Mouse (Mus musculus) G1E (cell line): ENCODE results near the gene Gm10382.

Experiments used
- CTCF ChIP-seq: IDR thresholded peaks from 2 replicates; pipeline ENCODE4 v1.5.1; 2012; ENCODE audit warnings: low read depth, low read length, inconsistent platforms, mixed read lengths
- GATA1 ChIP-seq: IDR thresholded peaks from 2 replicates; pipeline ENCODE4 v1.6.1; 2012; ENCODE audit warnings: borderline replicate concordance, low read length, inconsistent platforms, mixed read lengths
- GATA2 ChIP-seq: IDR thresholded peaks from 2 replicates; pipeline ENCODE4 v1.6.1; 2012; ENCODE audit warnings: low read depth, low read length, inconsistent platforms, borderline replicate concordance
- POLR2AphosphoS5 ChIP-seq: IDR thresholded peaks from 2 replicates; pipeline ENCODE4 v1.6.1; 2012; ENCODE audit warnings: low read depth, low read length, inconsistent platforms; ENCODE audit not compliant: insufficient replicate concordance

DNA sequence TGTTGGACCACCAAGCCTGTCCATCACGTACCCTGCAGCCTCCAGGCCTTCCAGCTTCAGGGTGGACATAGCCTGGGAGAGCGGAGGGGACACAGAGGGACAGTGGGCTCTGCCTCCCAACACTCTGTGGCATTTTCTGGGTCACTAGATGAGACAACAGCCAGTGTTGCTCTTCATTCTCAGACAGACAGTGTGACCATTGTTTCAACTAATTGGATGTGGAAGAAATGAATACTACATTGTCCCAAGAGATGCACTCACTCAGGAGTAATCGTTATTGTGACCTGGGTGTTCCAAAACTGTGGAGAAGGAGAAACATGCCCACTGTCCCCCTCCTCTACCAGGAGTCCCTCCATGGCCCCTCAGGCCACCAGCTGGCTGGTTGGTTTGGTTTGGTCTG is 39.7 kb upstream of the Gm10382 start:
- TF ChIP-seq CTCF, result no peak
- TF ChIP-seq POLR2AphosphoS5, result no peak
- no peak for TF ChIP-seq GATA2
- TF ChIP-seq GATA1, result no peak
